Mouse (Mus musculus) embryonic facial prominence, embryonic 11.5 days (tissue): ENCODE measurements at regions not wholly inside any gene's neighbourhood (a gene's known extent, or its start where the extent isn't known, plus 50 kb on each side); places are given as distances from the start of the nearest gene placed in this dataset.

Source experiments
- ATAC-seq: fragments of 200-750 bp; cut with Nextera tagmentation; replicated peaks from 2 replicates; pipeline ENCODE4 v1.8.0; 2017; ENCODE audit warnings: low read depth; ENCODE audit not compliant: insufficient number of reproducible peaks, low FRiP score, low TSS enrichment
- DNase-seq: peaks from one replicate; pipeline ENCODE4 v3.0.0-alpha.2; 2015; ENCODE audit warnings: low spot score
- H3K27ac ChIP-seq: fragments of 300-500 bp; sonication (generic); replicated peaks from 2 replicates; pipeline ENCODE4 v1.5.1; 2014; ENCODE audit warnings: mild to moderate bottlenecking, low read depth, low read length, control low read depth
- H3K27me3 ChIP-seq: fragments of 300-500 bp; sonication (generic); 2 replicates; pipeline ENCODE4 v1.6.1; 2014; ENCODE audit warnings: mild to moderate bottlenecking, low read length, moderate library complexity, mixed read lengths; ENCODE audit not compliant: control insufficient read depth, insufficient read depth
- H3K36me3 ChIP-seq: fragments of 300-500 bp; sonication (generic); replicated peaks from 2 replicates; pipeline ENCODE4 v1.6.1; 2014; ENCODE audit warnings: low read depth, mild to moderate bottlenecking, low read length, moderate library complexity, mixed read lengths; ENCODE audit not compliant: control insufficient read depth, insufficient read depth
- H3K4me1 ChIP-seq: fragments of 300-500 bp; sonication (generic); 2 replicates; pipeline ENCODE4 v1.6.1; 2014; ENCODE audit warnings: low read length, mixed read lengths; ENCODE audit not compliant: control insufficient read depth, insufficient read depth
- H3K4me2 ChIP-seq: fragments of 300-500 bp; sonication (generic); 2 replicates; pipeline ENCODE4 v1.6.1; 2014; ENCODE audit warnings: low read depth, mild to moderate bottlenecking, control low read depth, low read length, moderate library complexity
- H3K4me3 ChIP-seq: fragments of 300-500 bp; sonication (generic); 2 replicates; pipeline ENCODE4 v1.5.1; 2014; ENCODE audit warnings: low read depth, low read length, control low read depth
- H3K9ac ChIP-seq: fragments of 300-500 bp; sonication (generic); replicated peaks from 2 replicates; pipeline ENCODE4 v1.6.1; 2014; ENCODE audit warnings: mild to moderate bottlenecking, control low read depth, low read length
- H3K9me3 ChIP-seq: fragments of 300-500 bp; sonication (generic); replicated peaks from 2 replicates; pipeline ENCODE4 v1.6.1; 2016; ENCODE audit warnings: mild to moderate bottlenecking, low read length, inconsistent platforms, mixed read lengths; ENCODE audit not compliant: control insufficient read depth
- WGBS: fragments of 180-500 bp; shearing (Covaris S2); extraction: QIAGEN DNeasy Blood & Tissue Kit; methylation state at CpG from one replicate; pipeline ENCODE4 v1.1.7; 2014; 5-methylcytosine and 5-hydroxymethylcytosine counted together

GRCm38 (mm10) chr9:43564239-43564906 is 179.4 kb upstream of the Nectin1 start:
- H3K27ac ChIP-seq = no peak overlapping the region
- ATAC-seq (no peak), DNase-seq (no peak)
- H3K4me1 ChIP-seq = no peaks in the 10 kb centered on the region
- no peaks in the 10 kb centered on the region for H3K36me3 ChIP-seq
- H3K27me3 ChIP-seq = no peaks in the 10 kb centered on the region
- H3K4me3 ChIP-seq = no peak overlapping the region
- no peak overlapping the region for H3K9ac ChIP-seq
- H3K4me2 ChIP-seq = no peak overlapping the region
- WGBS = 68% methylated on average over 22 of the region's 22 CpGs
- H3K9me3 ChIP-seq = no peaks in the 10 kb centered on the region

- WGBS = 55% methylated on average over 4 of the region's 4 CpGs
- no peak overlapping the region for H3K4me2 ChIP-seq
- H3K27ac ChIP-seq = no peak overlapping the region
- H3K9ac ChIP-seq = no peak overlapping the region
- H3K4me3 ChIP-seq = no peak overlapping the region
- H3K4me1 ChIP-seq = no peaks in the 10 kb centered on the region
- DNase-seq = no peak
- H3K36me3 ChIP-seq = no peaks in the 10 kb centered on the region
- H3K9me3 ChIP-seq = no peaks in the 10 kb centered on the region
- no peaks in the 10 kb centered on the region for H3K27me3 ChIP-seq
- ATAC-seq = no peak
Observed at GRCm38 (mm10) chr9:43568851-43569250, 174.9 kb upstream of the Nectin1 start.

GRCm38 (mm10) chr9:43571086-43571485 is 172.7 kb upstream of the Nectin1 start:
- H3K27me3 ChIP-seq = no peaks in the 10 kb centered on the region
- H3K4me1 ChIP-seq = no peaks in the 10 kb centered on the region
- H3K9ac ChIP-seq = no peak overlapping the region
- WGBS = 74% methylated on average over 6 of the region's 6 CpGs
- ATAC-seq = no peak
- H3K4me2 ChIP-seq = no peak overlapping the region
- H3K36me3 ChIP-seq = no peaks in the 10 kb centered on the region
- H3K4me3 ChIP-seq = no peak overlapping the region
- H3K27ac ChIP-seq = no peak overlapping the region
- H3K9me3 ChIP-seq = no peaks in the 10 kb centered on the region
- no peak for DNase-seq

- ATAC-seq (no peak), DNase-seq (no peak)
- Histone ChIP-seq H3K4me1 (no peaks in the 10 kb centered on the region), H3K27me3 (no peaks in the 10 kb centered on the region), H3K4me3 (no peak overlapping the region), H3K4me2 (no peak overlapping the region), H3K36me3 (no peaks in the 10 kb centered on the region), H3K9me3 (no peaks in the 10 kb centered on the region), H3K9ac (no peak overlapping the region), H3K27ac (no peak overlapping the region)
- WGBS = 88% methylated on average over 6 of the region's 6 CpGs
Observed at GRCm38 (mm10) chr9:43575659-43576058, 168.1 kb upstream of the Nectin1 start.

- Histone ChIP-seq H3K36me3 (no peaks in the 10 kb centered on the region), H3K27me3 (no peaks in the 10 kb centered on the region), H3K4me2 (no peak overlapping the region), H3K4me3 (no peak overlapping the region), H3K4me1 (no peaks in the 10 kb centered on the region), H3K9me3 (no peaks in the 10 kb centered on the region), H3K9ac (no peak overlapping the region), H3K27ac (no peak overlapping the region)
- 40% methylated on average over 6 of the region's 6 CpGs for WGBS
- DNase-seq (no peak), ATAC-seq (no peak)
Observed at GRCm38 (mm10) chr9:43580653-43581052, 163.1 kb upstream of the Nectin1 start.

- WGBS = 63% methylated on average over 6 of the region's 6 CpGs
- ATAC-seq (no peak), DNase-seq (no peak)
- H3K27ac ChIP-seq = no peak overlapping the region
- no peaks in the 10 kb centered on the region for H3K27me3 ChIP-seq
- H3K4me2 ChIP-seq = no peak overlapping the region
- no peaks in the 10 kb centered on the region for H3K4me1 ChIP-seq
- no peak overlapping the region for H3K4me3 ChIP-seq
- no peak overlapping the region for H3K9ac ChIP-seq
- H3K36me3 ChIP-seq = no peaks in the 10 kb centered on the region
- no peaks in the 10 kb centered on the region for H3K9me3 ChIP-seq
Observed at GRCm38 (mm10) chr9:43585616-43586015, 158.2 kb upstream of the Nectin1 start.

- no peaks in the 10 kb centered on the region for H3K27me3 ChIP-seq
- H3K4me1 ChIP-seq = no peaks in the 10 kb centered on the region
- no peak overlapping the region for H3K4me3 ChIP-seq
- ATAC-seq (no peak), DNase-seq (no peak)
- WGBS = 68% methylated on average over 6 of the region's 6 CpGs
- H3K27ac ChIP-seq = no peak overlapping the region
- no peaks in the 10 kb centered on the region for H3K9me3 ChIP-seq
- no peak overlapping the region for H3K9ac ChIP-seq
- no peaks in the 10 kb centered on the region for H3K36me3 ChIP-seq
- no peak overlapping the region for H3K4me2 ChIP-seq
Observed at GRCm38 (mm10) chr9:43593236-43593635, 150.5 kb upstream of the Nectin1 start.

GRCm38 (mm10) chr9:43594814-43595213 is 149.0 kb upstream of the Nectin1 start:
- H3K4me3 ChIP-seq = no peak overlapping the region
- H3K9ac ChIP-seq = no peak overlapping the region
- no peak for DNase-seq
- no peaks in the 10 kb centered on the region for H3K27me3 ChIP-seq
- H3K36me3 ChIP-seq = no peaks in the 10 kb centered on the region
- no peak overlapping the region for H3K4me2 ChIP-seq
- no peaks in the 10 kb centered on the region for H3K9me3 ChIP-seq
- no peaks in the 10 kb centered on the region for H3K4me1 ChIP-seq
- ATAC-seq = no peak
- H3K27ac ChIP-seq = no peak overlapping the region
- WGBS = 90% methylated on average over 3 of the region's 3 CpGs
